Mouse (Mus musculus): ENCODE measurements around the gene Padi1.
A peak's percentile ranks its signal among the peaks of the same experiment; 100 is the strongest.

Padi1 gene

DNA sequence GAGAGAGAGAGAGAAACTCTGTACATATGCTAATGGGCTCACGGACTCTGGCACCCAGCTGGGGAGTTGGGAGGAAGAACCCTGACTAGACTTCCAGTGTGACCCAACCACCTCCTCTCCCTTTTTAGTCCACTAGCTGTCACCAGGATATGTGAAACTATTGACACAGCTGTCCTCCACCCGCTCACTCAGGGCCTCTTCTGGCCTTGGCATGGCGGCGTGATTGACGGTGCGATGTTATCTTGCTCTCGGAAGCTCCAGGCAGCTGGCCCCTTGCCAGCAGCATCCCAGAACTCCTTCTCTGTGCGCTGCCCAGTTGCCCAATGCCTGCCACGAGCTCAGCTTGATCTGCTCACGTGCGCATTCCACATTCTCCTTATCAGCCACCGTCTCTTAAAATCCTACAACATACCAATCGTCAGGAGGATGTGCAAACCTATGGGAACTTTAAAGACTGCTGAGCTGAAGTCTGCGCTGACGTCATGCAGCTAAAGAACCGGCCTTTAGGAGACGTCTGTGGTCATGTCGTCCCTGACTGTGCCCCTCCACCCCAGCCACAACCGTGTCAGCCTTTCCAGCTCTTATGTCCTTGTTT lies 65.7 kb downstream of the Padi1 start:
- DNase-seq = peak; percentile 58

DNA sequence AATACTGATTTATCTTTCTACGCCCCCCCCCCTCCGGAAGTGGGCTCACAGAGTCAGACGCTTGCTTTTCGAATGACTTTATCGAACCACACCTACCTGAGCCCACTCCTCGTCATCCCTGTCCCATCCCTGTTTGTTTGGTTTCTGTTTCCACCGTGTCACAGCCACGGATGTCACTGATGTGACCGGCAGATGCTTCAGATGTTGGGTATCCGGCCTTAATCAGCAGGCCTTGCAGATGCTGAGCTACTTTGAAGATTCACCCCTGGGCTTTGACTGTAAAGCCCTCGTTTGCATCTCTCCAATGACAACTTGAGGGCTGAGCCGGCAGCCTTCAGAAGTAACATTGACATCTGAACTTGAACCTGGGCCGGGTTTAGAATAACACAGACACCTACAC lies 69.0 kb downstream of the Padi1 start:
- DNase-seq = no peak

DNA sequence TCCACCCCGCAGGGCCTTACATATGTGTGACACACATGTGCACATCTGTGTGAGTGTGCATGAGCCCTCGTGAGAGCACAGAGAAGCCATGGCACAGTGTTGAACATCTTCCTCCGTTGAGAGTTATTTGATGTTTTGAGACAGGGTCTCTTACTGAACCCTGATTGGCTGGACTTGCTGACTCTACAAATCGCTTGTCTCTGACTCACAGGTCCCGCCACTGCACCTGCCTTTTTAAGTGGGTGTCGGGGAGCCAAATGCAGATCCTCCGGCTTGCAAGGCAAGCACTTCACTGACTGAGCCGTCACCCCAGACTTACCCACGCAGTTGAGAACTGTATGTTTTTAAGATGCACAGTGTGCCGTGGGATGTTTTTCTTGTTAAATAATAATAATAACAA lies 69.7 kb downstream of the Padi1 start:
- DNase-seq = no peak

DNA sequence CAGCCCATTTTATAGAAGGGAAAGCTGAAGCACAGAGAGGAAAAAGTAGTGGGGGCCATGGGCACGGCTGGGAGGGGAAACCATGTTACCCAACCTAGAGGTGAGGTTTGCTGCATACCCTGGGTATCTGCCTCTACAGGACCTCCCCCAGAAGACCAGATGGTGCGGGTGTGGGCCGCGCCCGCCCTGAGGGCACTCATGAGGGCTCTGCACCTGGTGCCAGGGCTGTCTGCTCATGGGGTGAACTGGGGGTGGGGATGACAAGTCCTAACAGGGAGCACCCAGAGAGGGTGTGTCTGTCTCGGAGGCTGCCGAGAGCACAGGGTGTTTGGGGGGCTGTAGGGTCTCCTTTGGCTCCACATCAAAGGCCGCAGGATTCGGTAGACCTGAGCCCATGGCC lies 70.7 kb downstream of the Padi1 start:
- DNase-seq = no peak

DNA sequence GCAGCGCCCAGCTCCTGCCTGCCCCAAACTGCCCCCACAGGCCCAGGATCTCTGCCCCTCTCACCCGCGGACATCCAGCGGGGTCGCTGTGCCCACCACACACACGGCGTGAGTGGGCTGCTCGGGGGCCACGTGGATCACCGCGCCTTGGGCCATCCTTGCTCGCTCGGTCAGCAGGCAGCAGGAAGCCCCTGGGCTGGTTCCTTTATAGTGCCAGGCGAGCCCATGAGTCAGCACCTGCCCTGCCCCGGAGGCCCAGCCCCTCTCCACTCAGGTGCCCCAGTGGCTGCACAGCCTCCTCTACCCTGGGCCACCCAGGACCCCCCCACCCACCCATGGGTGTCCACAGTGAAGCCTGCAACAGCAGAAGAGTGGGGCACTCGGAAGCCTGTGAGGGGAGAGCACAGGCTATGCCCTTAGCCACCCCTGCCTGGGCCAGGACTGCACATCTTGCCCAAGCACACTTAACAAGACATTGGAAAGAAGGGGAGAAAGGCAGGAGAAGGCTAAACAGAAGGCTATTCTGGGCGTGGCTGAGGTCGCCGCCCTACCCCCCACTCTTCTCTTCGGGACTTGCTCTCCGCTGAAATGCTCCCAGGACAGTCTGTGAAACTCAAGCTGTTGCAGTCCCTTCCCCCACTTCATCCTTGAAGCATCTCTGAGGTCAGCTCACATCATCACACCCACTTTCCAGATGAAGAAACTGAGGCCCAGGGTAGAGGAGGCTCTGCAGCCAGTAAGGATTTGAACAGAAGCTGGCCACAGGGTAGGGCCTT lies 71.4 kb downstream of the Padi1 start, which contains the start of gene Padi4:
Gene Padi4, minus strand, starts transcription at position 212 of the 776 bp plus-strand sequence.
- DNase-seq = no peak

DNA sequence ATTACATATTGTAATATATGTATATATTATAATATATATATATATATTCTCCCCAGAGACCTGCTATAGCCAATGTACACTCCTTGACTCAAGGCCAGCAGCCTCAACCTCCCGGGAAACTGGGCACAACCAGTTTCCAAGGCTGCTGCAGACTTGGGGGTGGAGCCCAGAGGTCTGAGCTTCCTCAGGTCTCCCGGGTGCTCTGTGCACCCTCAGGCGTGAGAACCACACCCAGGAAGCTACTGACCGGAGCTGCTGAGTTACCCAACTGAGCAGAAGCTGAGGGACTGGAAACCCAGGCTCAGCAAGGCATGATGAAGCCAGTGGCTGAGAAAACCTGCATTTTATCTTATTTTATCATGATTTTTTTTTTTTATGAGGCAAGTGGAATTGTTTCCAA lies 74.5 kb downstream of the Padi1 start:
- DNase-seq = no peak

DNA sequence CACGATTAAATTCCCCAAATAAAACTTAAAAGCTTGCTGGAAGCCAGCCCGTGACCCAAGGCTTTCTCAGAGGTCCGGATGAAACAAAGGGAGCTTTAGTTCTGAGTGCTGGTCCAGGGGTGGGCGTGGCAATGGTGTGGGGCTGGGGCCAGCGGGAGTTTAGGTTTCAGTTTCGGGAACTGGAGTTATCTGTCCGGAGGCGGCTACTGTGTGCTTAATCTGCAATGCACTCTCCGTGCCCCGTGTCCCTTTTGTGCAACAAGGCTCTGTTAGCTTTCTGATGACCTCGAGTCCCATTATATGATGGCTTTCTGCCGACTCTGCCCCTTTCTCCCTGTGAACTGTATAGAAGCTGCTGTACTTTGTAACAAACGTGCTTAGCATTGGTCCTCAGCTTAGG lies 75.1 kb downstream of the Padi1 start:
- peak; percentile 65 for DNase-seq

DNA sequence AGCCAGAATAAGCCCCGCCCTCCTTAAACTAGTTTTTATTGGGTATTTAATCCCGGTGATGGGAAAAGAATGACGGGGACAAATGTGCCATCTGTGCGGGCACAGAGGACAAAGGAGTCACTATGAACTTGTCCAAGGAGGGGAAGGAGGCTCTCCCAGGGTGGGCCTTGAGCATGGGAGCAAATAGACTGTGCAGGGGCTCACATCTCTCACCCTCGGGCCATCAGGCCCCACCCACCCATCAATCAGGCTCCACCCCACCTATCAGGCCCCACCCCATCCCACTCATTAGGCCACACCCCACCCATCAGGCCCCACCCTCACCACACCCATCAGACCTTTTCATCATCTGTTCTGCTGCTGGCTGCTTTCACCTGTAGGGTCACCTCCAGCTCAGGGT lies 76.6 kb downstream of the Padi1 start:
- no peak for DNase-seq

DNA sequence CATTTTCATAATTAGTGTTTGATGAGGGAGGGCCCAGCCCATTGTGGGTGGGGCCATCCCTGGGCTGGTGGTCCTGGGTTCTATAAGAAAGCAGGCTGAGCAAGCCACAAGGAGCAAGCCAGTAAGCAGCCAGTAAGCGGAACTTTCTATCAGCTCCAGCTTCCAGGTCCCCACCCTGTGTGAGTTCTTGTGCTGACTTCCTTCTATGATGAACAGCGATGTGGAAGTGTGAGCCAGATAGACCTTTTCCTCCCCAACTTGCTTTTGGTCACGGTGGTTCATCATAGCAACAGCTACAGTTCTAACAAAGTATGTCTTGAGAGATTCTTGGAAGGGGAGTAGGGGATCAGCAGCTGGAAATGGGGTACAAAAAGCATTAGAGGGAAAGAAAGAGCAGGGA lies 79.6 kb downstream of the Padi1 start:
- DNase-seq = no peak

DNA sequence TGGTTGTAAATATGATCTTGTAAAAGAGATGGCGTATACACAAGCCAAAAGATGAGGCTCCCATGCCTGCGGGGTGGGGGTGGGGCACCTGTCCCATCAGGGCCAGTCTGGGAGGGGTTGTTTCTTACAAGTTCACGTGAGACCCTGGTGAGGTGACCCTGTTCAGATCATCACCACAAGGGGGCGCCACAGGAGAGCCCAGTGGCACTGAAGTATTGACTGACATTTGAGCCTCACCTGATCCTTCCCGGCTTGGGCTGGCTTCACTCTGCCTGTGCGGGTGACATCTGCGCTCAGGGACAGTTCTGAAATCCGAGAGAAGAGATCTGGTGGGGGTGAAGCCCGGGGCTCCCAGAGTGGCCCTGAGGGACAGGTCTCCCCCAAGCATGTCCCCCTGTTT lies 82.4 kb downstream of the Padi1 start:
- DNase-seq = peak; percentile 74
